Mouse (Mus musculus) thymus, adult 2 months (tissue): ENCODE data around the gene Hist1h1b.

Experiments used
- CTCF ChIP-seq: fragments of 200-500 bp; IDR thresholded peaks from 2 replicates; pipeline ENCODE4 v1.5.1; 2012; ENCODE audit warnings: mild to moderate bottlenecking, control low read depth, low read length, moderate library complexity, borderline replicate concordance; ENCODE audit not compliant: control insufficient read depth, poor library complexity, insufficient read depth; ENCODE audit errors: extremely low read depth
- POLR2A ChIP-seq: fragments of 200-500 bp; IDR thresholded peaks from 2 replicates; pipeline ENCODE4 v1.6.1; 2012; ENCODE audit warnings: mild to moderate bottlenecking, low read length, control low read depth, moderate library complexity; ENCODE audit not compliant: control insufficient read depth, poor library complexity, insufficient read depth; ENCODE audit errors: extremely low read depth

- TF ChIP-seq CTCF (no peak), POLR2A (no peak)
These were observed 28.1 kb downstream of the Hist1h1b start for GRCm38 (mm10) chr13:21752356-21752755.
